Mouse (Mus musculus): ENCODE results near the gene Scyl2.

DNA sequence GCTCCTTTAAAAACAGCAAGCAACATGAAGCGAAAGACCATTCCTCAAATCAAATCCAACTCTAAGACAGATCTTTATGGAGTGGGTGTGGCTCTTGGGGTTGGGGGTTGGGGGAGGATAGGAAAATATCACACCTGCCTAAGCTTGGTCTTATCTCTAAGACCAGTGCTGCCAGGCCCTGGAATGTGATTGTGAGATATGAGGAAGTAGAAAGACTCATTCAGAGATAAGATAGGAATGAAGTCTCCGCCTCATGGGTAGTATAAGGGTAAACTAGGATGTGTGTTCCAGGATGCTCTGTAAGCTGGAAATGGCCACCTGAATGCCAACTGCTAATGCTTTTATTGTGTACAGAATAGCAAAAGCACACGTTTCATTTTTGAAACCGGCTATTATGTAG, 91.8 kb downstream of the Scyl2 start:
- TF ChIP-seq CTCF (IDR thresholded peaks at IDR 0.05; ENCODE audit: extremely low read depth, insufficient read depth, low read length) (no peak), POLR2A (IDR thresholded peaks at IDR 0.05; ENCODE audit: extremely low read depth, insufficient read depth, low read length) (no peak)

Data from cortical plate, adult 2 months (tissue).